Mouse (Mus musculus) megakaryocyte, embryonic 14.5 days (primary cell): ENCODE measurements around the gene Lat.

Source experiments
- FLI1 ChIP-seq: IDR thresholded peaks from 2 replicates; pipeline ENCODE4 v1.6.1; 2012; ENCODE audit warnings: low read length, inconsistent platforms, mixed read lengths
- GATA1 ChIP-seq: IDR thresholded peaks from 3 replicates; pipeline ENCODE4 v1.6.1; 2012; ENCODE audit warnings: mixed read lengths, low read length, inconsistent platforms, borderline replicate concordance

- TF ChIP-seq GATA1 (no peak), FLI1 (no peak)
Measured at GRCm38 (mm10) chr7:126388185-126388584, 18.8 kb upstream of the Lat start.
